Mouse (Mus musculus) lung, postnatal 0 days (tissue): ENCODE measurements around the gene Mcat. TPM values are rescaled to one million over a fixed set of nuclear protein-coding genes. Genes with fewer than 3 reads are reported as not detected.

Experiments
- ATAC-seq: fragments of 200-750 bp; cut with Nextera tagmentation; 2 replicates; pipeline ENCODE4 v1.8.0; 2017; ENCODE audit warnings: moderate library complexity
- DNase-seq: peaks from one replicate; pipeline ENCODE4 v3.0.0-alpha.2; 2016; ENCODE audit warnings: low spot score
- H3K27ac ChIP-seq: fragments of 300-500 bp; sonication (generic); 2 replicates; pipeline ENCODE4 v1.5.1; 2014; ENCODE audit warnings: antibody characterized with exemption, mild to moderate bottlenecking, low read length, mixed read lengths
- H3K27me3 ChIP-seq: fragments of 300-500 bp; sonication (generic); replicated peaks from 2 replicates; pipeline ENCODE4 v1.6.1; 2014; ENCODE audit warnings: low read length, mixed read lengths; ENCODE audit not compliant: insufficient read depth
- H3K36me3 ChIP-seq: fragments of 300-500 bp; sonication (generic); 2 replicates; pipeline ENCODE4 v1.6.1; 2014; ENCODE audit warnings: low read length, mixed read lengths; ENCODE audit not compliant: insufficient read depth
- H3K4me1 ChIP-seq: fragments of 300-500 bp; sonication (generic); 2 replicates; pipeline ENCODE4 v1.6.1; 2014; ENCODE audit warnings: antibody characterized with exemption, low read depth, low read length, mixed read lengths; ENCODE audit not compliant: insufficient read depth
- H3K4me2 ChIP-seq: fragments of 300-500 bp; sonication (generic); replicated peaks from 2 replicates; pipeline ENCODE4 v1.6.1; 2014; ENCODE audit warnings: low read depth, mild to moderate bottlenecking, low read length, moderate library complexity, mixed read lengths
- H3K4me3 ChIP-seq: fragments of 300-500 bp; sonication (generic); 2 replicates; pipeline ENCODE4 v1.5.1; 2014; ENCODE audit warnings: low read depth, low read length
- H3K9ac ChIP-seq: fragments of 300-500 bp; sonication (generic); replicated peaks from 2 replicates; pipeline ENCODE4 v1.6.1; 2014; ENCODE audit warnings: low read depth, mild to moderate bottlenecking
- H3K9me3 ChIP-seq: fragments of 300-500 bp; sonication (generic); 2 replicates; pipeline ENCODE4 v1.6.1; 2016; ENCODE audit warnings: low read length, mixed read lengths
- CTCF ChIP-seq: IDR thresholded peaks from 2 replicates; pipeline ENCODE4 v1.5.1; 2016; ENCODE audit warnings: antibody characterized with exemption, mild to moderate bottlenecking
- EP300 ChIP-seq: IDR thresholded peaks from 2 replicates; pipeline ENCODE4 v1.6.1; 2016; ENCODE audit warnings: antibody characterized with exemption, mild to moderate bottlenecking, control low read depth
- WGBS: fragments of 180-500 bp; shearing (Covaris S2); extraction: QIAGEN DNeasy Blood & Tissue Kit; methylation state at CpG from one replicate; pipeline ENCODE4 v1.1.7; 2014; 5-methylcytosine and 5-hydroxymethylcytosine counted together
- polyA plus RNA-seq: library from polyadenylated mRNA; unstranded; fragments of >200 nt; fragmentation: Nextera tagmentation; extraction: Ambion mirVana; gene quantifications from 2 replicates; pipeline ENCODE4 v1.2.1, GENCODE M21; 2015

The Mcat gene
- polyA plus RNA-seq, 1 experiment from 2014 or later = 24.7 TPM

DNA sequence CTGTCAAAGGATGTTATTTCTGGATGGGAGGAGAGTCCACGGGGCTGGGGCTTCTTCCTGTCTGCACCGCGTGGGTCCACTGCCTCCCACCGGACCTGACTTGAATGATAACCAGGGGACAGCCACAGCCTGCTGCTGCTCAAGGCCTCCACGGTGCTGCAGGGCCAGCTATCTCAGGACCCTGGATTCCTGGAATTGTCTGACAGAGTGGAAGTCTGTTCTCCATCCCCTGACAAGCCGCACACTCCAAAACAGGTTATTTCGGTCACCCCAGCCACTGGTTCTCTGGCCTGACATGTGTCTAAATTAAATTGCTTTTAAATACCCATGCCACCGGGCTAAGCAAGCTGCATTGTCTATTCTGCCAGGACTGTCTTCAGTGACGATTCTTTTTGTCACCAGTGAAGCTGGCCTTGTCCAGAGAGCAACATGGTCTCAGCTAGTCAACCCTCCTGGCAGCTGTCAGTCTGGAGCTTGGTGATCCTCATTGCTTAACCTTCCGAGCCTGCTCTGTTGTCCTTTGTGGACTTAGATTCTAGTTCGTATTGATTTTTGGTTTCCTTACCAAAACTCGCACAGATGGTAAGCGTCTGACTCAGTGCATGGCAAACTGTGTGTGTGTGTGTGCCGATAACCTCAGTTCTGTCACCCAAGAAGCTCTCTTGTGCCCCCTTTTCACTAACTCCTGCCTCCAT, 39.8 kb downstream of the Mcat start:
- Histone ChIP-seq H3K27me3 (0 out of 2 replicates have a peak, but pooled peaks cover 4% of the 10 kb centered on the region), H3K36me3 (no peaks in the 10 kb centered on the region), H3K9me3 (no peaks in the 10 kb centered on the region), H3K4me2 (no peak overlapping the region), H3K4me3 (no peak overlapping the region), H3K27ac (no peak overlapping the region), H3K4me1 (peaks cover 3% of the 10 kb centered on the region; the same call in 1 of the 2 replicates), H3K9ac (no peak overlapping the region)
- no peak for DNase-seq
- ATAC-seq = no peak
- WGBS = 56% methylated on average over 14 of the region's 14 CpGs
- TF ChIP-seq CTCF (no peak), EP300 (no peak)

DNA sequence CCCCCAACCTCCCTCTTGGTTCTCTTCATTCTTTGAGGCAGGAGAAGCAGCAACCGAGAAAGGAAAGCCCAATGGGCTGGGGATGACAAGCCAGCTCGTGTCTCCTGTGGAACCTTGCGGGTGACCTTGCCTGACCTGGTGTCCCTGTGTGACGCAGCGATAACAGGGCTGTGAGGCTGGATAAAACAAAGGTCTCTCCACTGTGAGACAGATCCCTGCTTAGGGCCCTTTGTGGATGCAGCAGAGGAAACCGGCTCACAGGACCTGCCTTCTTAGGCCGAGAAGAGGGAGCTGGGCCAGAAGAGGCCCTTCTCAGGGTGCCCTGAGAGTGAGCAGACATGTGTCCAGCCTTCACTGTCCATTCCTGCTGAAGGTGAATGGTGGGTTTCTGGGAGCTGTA, 40.4 kb downstream of the Mcat start:
- ATAC-seq (no peak), DNase-seq (no peak)
- Histone ChIP-seq H3K9ac (no peak overlapping the region), H3K27me3 (0 out of 2 replicates have a peak, but pooled peaks cover 4% of the 10 kb centered on the region), H3K9me3 (no peaks in the 10 kb centered on the region), H3K27ac (no peak overlapping the region), H3K4me3 (no peak overlapping the region), H3K4me2 (no peak overlapping the region), H3K36me3 (no peaks in the 10 kb centered on the region), H3K4me1 (no peaks in the 10 kb centered on the region; the same call in 1 of the 2 replicates)
- TF ChIP-seq CTCF (no peak), EP300 (no peak)
- 39% methylated on average over 7 of the region's 7 CpGs for WGBS

DNA sequence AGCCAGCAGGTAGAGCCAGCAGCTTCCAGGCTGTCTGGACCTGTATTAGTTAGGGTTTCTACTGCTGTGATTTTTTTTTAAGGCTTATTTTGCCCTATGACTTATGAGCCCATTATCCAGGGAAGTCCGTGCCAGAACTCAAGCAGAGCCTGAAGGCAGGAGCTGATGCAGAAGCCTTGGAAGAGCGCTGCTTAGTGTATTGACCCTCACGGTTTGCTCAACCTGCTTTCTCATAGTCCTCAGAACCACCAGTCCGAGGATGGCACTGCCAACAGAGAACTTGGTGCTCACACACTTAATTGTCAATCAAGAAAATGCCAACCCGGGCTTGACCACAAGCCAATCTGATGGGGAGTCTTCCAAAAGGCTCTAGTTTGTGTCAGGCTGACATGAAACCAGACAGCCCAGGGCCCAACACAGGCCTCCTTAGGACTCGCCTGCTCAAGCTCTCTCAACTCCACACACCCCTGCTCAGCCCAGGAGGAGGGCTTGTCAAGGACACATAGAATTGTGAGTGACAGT, 42.7 kb downstream of the Mcat start:
- 74% methylated on average over 6 of the region's 6 CpGs for WGBS
- DNase-seq = no peak
- no peak for ATAC-seq

DNA sequence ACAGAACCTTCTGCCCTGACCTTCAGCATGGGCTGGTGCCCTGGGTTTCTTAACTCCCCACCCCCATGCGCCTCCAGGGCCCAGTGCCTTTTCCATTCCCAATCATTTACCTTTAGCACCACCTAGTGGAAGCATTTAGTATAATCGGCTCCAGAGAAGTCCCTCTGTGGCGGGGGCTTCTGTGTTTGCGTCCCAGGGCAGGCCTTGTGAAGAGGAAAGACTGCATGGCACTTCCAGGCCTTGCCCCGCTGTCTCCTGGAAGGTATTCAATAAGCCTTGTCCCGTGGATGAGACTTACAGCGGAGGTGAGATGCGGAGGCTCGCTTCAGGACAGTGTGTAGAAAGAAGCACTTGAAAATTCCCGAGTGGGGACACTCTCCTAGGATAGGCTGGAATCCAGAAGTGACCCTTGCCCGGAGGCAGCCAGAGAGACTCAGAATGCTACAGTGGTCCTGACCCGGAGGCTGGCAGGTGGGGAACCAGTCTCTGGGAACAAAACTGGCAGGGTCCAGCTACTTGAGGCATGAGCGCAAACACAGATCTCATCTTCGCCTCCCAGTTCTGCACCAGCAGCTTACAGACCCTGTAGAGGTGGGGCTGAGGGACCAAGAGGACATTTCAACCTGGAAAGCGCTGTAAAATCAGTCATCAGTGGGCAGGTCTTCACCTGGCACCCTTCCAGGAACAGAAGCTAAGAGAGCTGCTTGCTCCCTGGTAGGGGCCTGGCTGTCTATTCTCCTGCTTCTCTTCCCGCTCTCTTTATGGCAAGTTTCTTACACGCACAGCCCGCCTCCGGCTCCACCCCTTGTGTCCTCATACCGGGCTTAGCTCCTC, 45.2 kb downstream of the Mcat start:
- ATAC-seq = peak; percentile 77
- Histone ChIP-seq H3K27ac (no peak overlapping the region), H3K9me3 (no peaks in the 10 kb centered on the region), H3K27me3 (no peaks in the 10 kb centered on the region), H3K4me1 (no peaks in the 10 kb centered on the region), H3K4me3 (no peak overlapping the region), H3K4me2 (peak overlapping the region; percentile 38), H3K9ac (no peak overlapping the region), H3K36me3 (no peaks in the 10 kb centered on the region)
- TF ChIP-seq CTCF = peak; percentile 86
- no peak for TF ChIP-seq EP300
- WGBS = 28% methylated on average over 20 of the region's 20 CpGs
- peak; percentile 84 for DNase-seq

More for the DNA sequence above, 42.7 kb downstream of the Mcat start:
- Histone ChIP-seq H3K4me3 (no peak overlapping the region), H3K27me3 (no peaks in the 10 kb centered on the region), H3K4me1 (no peaks in the 10 kb centered on the region), H3K9me3 (no peaks in the 10 kb centered on the region), H3K27ac (no peak overlapping the region), H3K9ac (no peak overlapping the region), H3K36me3 (no peaks in the 10 kb centered on the region), H3K4me2 (no peak overlapping the region)
- no peak for TF ChIP-seq EP300
- TF ChIP-seq CTCF = no peak

DNA sequence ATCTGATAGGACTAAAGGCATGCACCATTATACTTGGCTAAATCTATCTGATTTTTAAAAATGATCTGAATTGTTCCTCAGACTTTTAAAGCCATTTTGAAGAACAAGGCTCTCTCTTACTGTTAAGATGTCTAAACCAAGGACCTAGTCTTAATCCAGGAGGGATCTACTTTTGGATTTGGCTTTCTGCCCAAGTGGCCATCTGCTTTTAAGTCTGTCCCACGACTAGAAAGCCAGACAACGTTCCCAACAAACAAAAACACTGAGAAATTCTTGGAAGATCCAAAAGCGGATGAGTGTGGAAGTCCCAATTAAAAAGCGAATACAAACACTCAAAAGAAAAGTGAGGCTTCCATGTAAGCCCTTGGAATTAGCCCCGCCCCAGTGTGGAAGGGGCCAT, 48.6 kb downstream of the Mcat start:
- no peaks in the 10 kb centered on the region for H3K36me3 ChIP-seq
- no peak overlapping the region for H3K4me2 ChIP-seq
- H3K27ac ChIP-seq = no peak overlapping the region
- DNase-seq (no peak), ATAC-seq (no peak)
- H3K4me3 ChIP-seq = no peak overlapping the region
- TF ChIP-seq CTCF (no peak), EP300 (no peak)
- H3K4me1 ChIP-seq = peaks cover 3% of the 10 kb centered on the region; the same call in 1 of the 2 replicates
- no peaks in the 10 kb centered on the region for H3K9me3 ChIP-seq
- no peak overlapping the region for H3K9ac ChIP-seq
- WGBS = 53% methylated on average over 5 of the region's 5 CpGs
- no peaks in the 10 kb centered on the region for H3K27me3 ChIP-seq
